In genomic region chr5:117519858-117520495, GRCm38 (mm10) we compare ENCODE assay signal across 16 mouse cellular contexts.
A peak's percentile ranks its signal among the peaks of the same experiment; 100 is the strongest.
DNase-seq lines count a peak whose midpoint lies in the region; ATAC-seq and TF ChIP-seq lines count a peak whose summit lies in the region.
"Had no signal": no experiment of that assay in that cellular context is flagged by ENCODE, and none has a peak within 500 bp of the region (broad histone marks: within the 10 kb centered on the region; RNA-seq: fewer than 3 reads in every experiment).

No protein-coding gene starts in this region.

- no peak overlapping the region for H3K27ac ChIP-seq in kidney, postnatal 0 days
- H3K27ac ChIP-seq in spleen, adult 2 months (ENCODE audit: insufficient read depth, low read length) = no peak overlapping the region
- H3K27ac ChIP-seq in stomach, embryonic 14.5 days (ENCODE audit: low read length) = no peak overlapping the region
- H3K27ac ChIP-seq: embryonic facial prominence, embryonic 12.5 days; forebrain, embryonic 13.5 days; heart, embryonic 13.5 days; hindbrain, embryonic 12.5 days; kidney, embryonic 15.5 days had no signal

- no peak for TF ChIP-seq POLR2A in spleen, adult 2 months (IDR thresholded peaks at IDR 0.05; ENCODE audit: low read depth, low read length)

- H3K27me3 ChIP-seq in kidney, postnatal 0 days (ENCODE audit: insufficient read depth, low read length) = no peaks in the 10 kb centered on the region
- H3K27me3 ChIP-seq in spleen, adult 2 months (ENCODE audit: control insufficient read depth, insufficient read depth, low read length) = no peaks in the 10 kb centered on the region
- H3K27me3 ChIP-seq in stomach, embryonic 14.5 days (ENCODE audit: control insufficient read depth, insufficient read depth, low read length) = no peaks in the 10 kb centered on the region
- H3K27me3 ChIP-seq: embryonic facial prominence, embryonic 12.5 days; forebrain, embryonic 13.5 days; heart, embryonic 13.5 days; hindbrain, embryonic 12.5 days; kidney, embryonic 15.5 days had no signal

- H3K9ac ChIP-seq in kidney, postnatal 0 days (ENCODE audit: low read depth, low read length) = no peak overlapping the region
- H3K9ac ChIP-seq in stomach, embryonic 14.5 days (replicated peaks; ENCODE audit: low read depth, low read length) = no peak overlapping the region
- H3K9ac ChIP-seq: embryonic facial prominence, embryonic 12.5 days; forebrain, embryonic 13.5 days; heart, embryonic 13.5 days; hindbrain, embryonic 12.5 days; kidney, embryonic 15.5 days had no signal

- H3K4me3 ChIP-seq in kidney, postnatal 0 days (replicated peaks; ENCODE audit: low read depth, low read length) = no peak overlapping the region
- no peak overlapping the region for H3K4me3 ChIP-seq in spleen, adult 2 months (ENCODE audit: extremely low read depth, insufficient read depth, insufficient read length)
- H3K4me3 ChIP-seq in stomach, embryonic 14.5 days (ENCODE audit: low read depth, low read length) = no peak overlapping the region
- H3K4me3 ChIP-seq: embryonic facial prominence, embryonic 12.5 days; forebrain, embryonic 13.5 days; heart, embryonic 13.5 days; hindbrain, embryonic 12.5 days; kidney, embryonic 15.5 days had no signal

- no peaks in the 10 kb centered on the region for H3K9me3 ChIP-seq in kidney, postnatal 0 days (replicated peaks; ENCODE audit: low read length)
- H3K9me3 ChIP-seq in stomach, embryonic 14.5 days (ENCODE audit: control insufficient read depth, low read depth, low read length) = no peaks in the 10 kb centered on the region
- H3K9me3 ChIP-seq: embryonic facial prominence, embryonic 12.5 days; forebrain, embryonic 13.5 days; hindbrain, embryonic 12.5 days; kidney, embryonic 15.5 days had no signal

- H3K36me3 ChIP-seq in kidney, postnatal 0 days (ENCODE audit: insufficient read depth, low read length) = no peaks in the 10 kb centered on the region
- no peaks in the 10 kb centered on the region for H3K36me3 ChIP-seq in spleen, adult 2 months (ENCODE audit: control insufficient read depth, insufficient read depth, low read length)
- no peaks in the 10 kb centered on the region for H3K36me3 ChIP-seq in stomach, embryonic 14.5 days (ENCODE audit: control insufficient read depth, insufficient read depth, low read length)
- H3K36me3 ChIP-seq: embryonic facial prominence, embryonic 12.5 days; heart, embryonic 13.5 days; hindbrain, embryonic 12.5 days; kidney, embryonic 15.5 days had no signal

- no peak overlapping the region for H3K4me2 ChIP-seq in kidney, postnatal 0 days (ENCODE audit: low read length)
- 0 out of 2 replicates have a peak overlapping the region, but pooled peaks have one; percentile 2 for H3K4me2 ChIP-seq in stomach, embryonic 14.5 days (replicated peaks; ENCODE audit: low read depth, low read length)
- H3K4me2 ChIP-seq: embryonic facial prominence, embryonic 12.5 days; forebrain, embryonic 13.5 days; heart, embryonic 13.5 days; hindbrain, embryonic 12.5 days; kidney, embryonic 15.5 days had no signal

- ATAC-seq in kidney, postnatal 0 days (replicated peaks; ENCODE audit: low FRiP score, low read depth) = no peak
- ATAC-seq in common myeloid progenitor, adult 5-6 weeks (replicated peaks; ENCODE audit: low read depth, poor library complexity, severe bottlenecking) = 0 out of 2 replicates have a peak, but pooled peaks have one; percentile 32
- ATAC-seq in stomach, embryonic 14.5 days (ENCODE audit: insufficient number of reproducible peaks, insufficient read depth, low FRiP score, low read depth) = no peak
- ATAC-seq: forebrain, embryonic 13.5 days had no signal

- WGBS in kidney, postnatal 0 days = 32% methylated on average over 4 of the region's 4 CpGs
- 44% methylated on average over 4 of the region's 4 CpGs for WGBS in spleen, adult 2 months
- WGBS in stomach, embryonic 14.5 days = 44% methylated on average over 4 of the region's 4 CpGs

- H3K4me1 ChIP-seq in kidney, postnatal 0 days (replicated peaks; ENCODE audit: insufficient read depth, low read length) = 0 out of 2 replicates have a peak, but pooled peaks cover 3% of the 10 kb centered on the region
- no peaks in the 10 kb centered on the region for H3K4me1 ChIP-seq in spleen, adult 2 months (ENCODE audit: control insufficient read depth, insufficient read depth, insufficient read length)
- H3K4me1 ChIP-seq in stomach, embryonic 14.5 days (ENCODE audit: control insufficient read depth, insufficient read depth, low read length) = no peaks in the 10 kb centered on the region
- H3K4me1 ChIP-seq: embryonic facial prominence, embryonic 12.5 days; forebrain, embryonic 13.5 days; hindbrain, embryonic 12.5 days had no signal

- no peak for DNase-seq in kidney, postnatal 0 days (ENCODE audit: low spot score)
- no peak for DNase-seq in kidney, adult 18-20 months
- DNase-seq in spleen, adult 2 months (ENCODE audit: low read depth in 1 of 2, low spot score in 2 of 2) = no peak
- DNase-seq in spleen, adult 18-20 months = no peak
- DNase-seq in ovary, adult 18-20 months (ENCODE audit: low spot score) = no peak
- DNase-seq: cerebellum, adult 9-11 months; gastrocnemius, postnatal 14 days; lung, postnatal 4 days; right cerebral cortex, postnatal 25 days had no signal

- TF ChIP-seq CTCF in kidney, postnatal 0 days (IDR thresholded peaks at IDR 0.05; ENCODE audit: low read depth) = peak; percentile 59
- peak; percentile 14; the same call in 1 of the 2 replicates for TF ChIP-seq CTCF in spleen, adult 2 months (IDR thresholded peaks at IDR 0.05; ENCODE audit: extremely low read depth, insufficient read depth, insufficient read length, insufficient replicate concordance)
